Mouse (Mus musculus) left cerebral cortex, adult 8-10 months (tissue): ENCODE data around the gene Lgr4. TPM values are rescaled to one million over a fixed set of nuclear protein-coding genes. Genes with fewer than 3 reads are reported as not detected.

Experiments used
- DNase-seq, 2 experiments: peaks; one replicate each; pipeline ENCODE4 v3.0.0; 2022; ENCODE audit warnings: low spot score in 2 of 2
- total RNA-seq, 4 experiments: library from RNA; stranded (reverse); gene quantifications; 2 replicates each; pipeline ENCODE4 v1.2.4; 2022

Gene Lgr4
- total RNA-seq, 4 experiments from 2014 or later = 23.0 to 26.0 (median 24.4) TPM

- no peak for DNase-seq
Observed at GRCm38 (mm10) chr2:109974807-109975206, 57.4 kb downstream of the Lgr4 start.

GRCm38 (mm10) chr2:109976181-109976580 lies 58.7 kb downstream of the Lgr4 start:
- no peak for DNase-seq

- no peak for DNase-seq
Observed at GRCm38 (mm10) chr2:109977322-109977721, 59.9 kb downstream of the Lgr4 start.

- DNase-seq = no peak
Observed at GRCm38 (mm10) chr2:109979209-109979608, 61.8 kb downstream of the Lgr4 start.

GRCm38 (mm10) chr2:109983435-109983834 lies 66.0 kb downstream of the Lgr4 start:
- no peak for DNase-seq

GRCm38 (mm10) chr2:109984930-109985329 lies 67.5 kb downstream of the Lgr4 start:
- DNase-seq = no peak

- DNase-seq = no peak
Observed at GRCm38 (mm10) chr2:109985560-109985959, 68.1 kb downstream of the Lgr4 start.

GRCm38 (mm10) chr2:109986036-109986785 lies 68.8 kb downstream of the Lgr4 start:
- DNase-seq = no peak

GRCm38 (mm10) chr2:109987946-109988345 lies 70.5 kb downstream of the Lgr4 start:
- DNase-seq = no peak

GRCm38 (mm10) chr2:109989196-109989595 lies 71.7 kb downstream of the Lgr4 start:
- no peak for DNase-seq

GRCm38 (mm10) chr2:109989679-109990473 lies 72.4 kb downstream of the Lgr4 start:
- DNase-seq = no peak

- no peak for DNase-seq
Observed at GRCm38 (mm10) chr2:109991754-109992153, 74.3 kb downstream of the Lgr4 start.

- DNase-seq = no peak
Observed at GRCm38 (mm10) chr2:109992448-109993073, 75.1 kb downstream of the Lgr4 start.

- no peak for DNase-seq
Observed at GRCm38 (mm10) chr2:109993404-109993803, 76.0 kb downstream of the Lgr4 start.

GRCm38 (mm10) chr2:109995061-109995460 lies 77.6 kb downstream of the Lgr4 start:
- no peak for DNase-seq

- DNase-seq = no peak
Observed at GRCm38 (mm10) chr2:109996411-109996810, 79.0 kb downstream of the Lgr4 start.

- no peak for DNase-seq
Observed at GRCm38 (mm10) chr2:110004668-110005067, 87.2 kb downstream of the Lgr4 start.

- DNase-seq = no peak
Observed at GRCm38 (mm10) chr2:110005164-110005563, 87.7 kb downstream of the Lgr4 start.

- DNase-seq = no peak
Observed at GRCm38 (mm10) chr2:110005596-110006239, 88.3 kb downstream of the Lgr4 start.

GRCm38 (mm10) chr2:110007423-110008267 lies 90.2 kb downstream of the Lgr4 start:
- no peak for DNase-seq

GRCm38 (mm10) chr2:110009449-110009848 lies 92.0 kb downstream of the Lgr4 start:
- no peak for DNase-seq
